18 mouse cellular contexts compared by ENCODE assay signal in genomic region chr16:43925001-43925558, GRCm38 (mm10). TPM values are rescaled to one million over a fixed set of nuclear protein-coding genes. Genes with fewer than 3 reads are reported as not detected.
DNase-seq lines count a peak whose midpoint lies in the region; ATAC-seq and TF ChIP-seq lines count a peak whose summit lies in the region.
"Had no signal": no experiment of that assay in that cellular context is flagged by ENCODE, and none has a peak within 500 bp of the region (broad histone marks: within the 10 kb centered on the region; RNA-seq: fewer than 3 reads in every experiment).

No protein-coding gene starts in this region.

- no peaks in the 10 kb centered on the region for H3K36me3 ChIP-seq in hindbrain, embryonic 15.5 days
- H3K36me3 ChIP-seq in hindbrain, embryonic 11.5 days (ENCODE audit: control insufficient read depth, insufficient read depth, low read length) = no peaks in the 10 kb centered on the region
- H3K36me3 ChIP-seq in midbrain, postnatal 0 days (ENCODE audit: insufficient read depth, low read length) = no peaks in the 10 kb centered on the region
- H3K36me3 ChIP-seq in midbrain, embryonic 15.5 days (replicated peaks) = no peaks in the 10 kb centered on the region
- H3K36me3 ChIP-seq in neural tube, embryonic 15.5 days = no peaks in the 10 kb centered on the region
- H3K36me3 ChIP-seq: heart, embryonic 10.5 days; liver, embryonic 13.5 days; lung, embryonic 15.5 days had no signal

- 51% methylated on average over 6 of the region's 6 CpGs for WGBS in hindbrain, embryonic 15.5 days
- WGBS in hindbrain, embryonic 11.5 days = 77% methylated on average over 6 of the region's 6 CpGs
- 62% methylated on average over 6 of the region's 6 CpGs for WGBS in midbrain, postnatal 0 days
- 59% methylated on average over 6 of the region's 6 CpGs for WGBS in midbrain, embryonic 15.5 days
- whole genome bisulfite sequencing in neural tube, embryonic 15.5 days = 48% methylated on average over 6 of the region's 6 CpGs

- no peak overlapping the region for H3K4me2 ChIP-seq in hindbrain, embryonic 15.5 days
- H3K4me2 ChIP-seq in hindbrain, embryonic 11.5 days (replicated peaks; ENCODE audit: low read depth, low read length) = no peak overlapping the region
- H3K4me2 ChIP-seq in midbrain, postnatal 0 days (ENCODE audit: low read depth, low read length, poor library complexity, severe bottlenecking) = no peak overlapping the region
- H3K4me2 ChIP-seq in midbrain, embryonic 15.5 days = no peak overlapping the region
- no peak overlapping the region for H3K4me2 ChIP-seq in neural tube, embryonic 15.5 days
- H3K4me2 ChIP-seq: liver, embryonic 13.5 days; lung, embryonic 15.5 days had no signal

- H3K9ac ChIP-seq in hindbrain, embryonic 15.5 days = no peak overlapping the region
- H3K9ac ChIP-seq in hindbrain, embryonic 11.5 days (ENCODE audit: low read depth, low read length) = no peak overlapping the region
- no peak overlapping the region for H3K9ac ChIP-seq in midbrain, postnatal 0 days (replicated peaks; ENCODE audit: low read length, poor library complexity, severe bottlenecking)
- no peak overlapping the region for H3K9ac ChIP-seq in midbrain, embryonic 15.5 days
- H3K9ac ChIP-seq in neural tube, embryonic 15.5 days (replicated peaks) = no peak overlapping the region
- H3K9ac ChIP-seq: liver, embryonic 13.5 days; lung, embryonic 15.5 days had no signal

- no peak for DNase-seq in hindbrain, embryonic 11.5 days (ENCODE audit: low spot score)
- peak; percentile 36 for DNase-seq in midbrain, postnatal 0 days (ENCODE audit: low spot score)
- DNase-seq in brain, embryonic 14.5 days (ENCODE audit: low read depth) = peak; percentile 70
- DNase-seq in urinary bladder, postnatal 10 days (ENCODE audit: low spot score) = no peak
- DNase-seq: adrenal gland, postnatal 10 days; cerebellum, adult 9-10 months; liver, embryonic 13.5 days; lung, postnatal 36 days; thymus, postnatal 14 days had no signal

- H3K9me3 ChIP-seq in hindbrain, embryonic 15.5 days = no peaks in the 10 kb centered on the region
- no peaks in the 10 kb centered on the region for H3K9me3 ChIP-seq in hindbrain, embryonic 11.5 days (ENCODE audit: control insufficient read depth, low read length)
- H3K9me3 ChIP-seq in midbrain, postnatal 0 days (ENCODE audit: low read length) = no peaks in the 10 kb centered on the region
- no peaks in the 10 kb centered on the region for H3K9me3 ChIP-seq in midbrain, embryonic 15.5 days
- H3K9me3 ChIP-seq in neural tube, embryonic 15.5 days (replicated peaks) = no peaks in the 10 kb centered on the region
- H3K9me3 ChIP-seq: heart, embryonic 10.5 days; liver, embryonic 13.5 days; lung, embryonic 15.5 days; megakaryocyte, embryonic 14.5 days had no signal

- no peak overlapping the region for H3K4me3 ChIP-seq in hindbrain, embryonic 15.5 days
- H3K4me3 ChIP-seq in hindbrain, embryonic 11.5 days (ENCODE audit: low read depth, low read length) = no peak overlapping the region
- H3K4me3 ChIP-seq in midbrain, postnatal 0 days (ENCODE audit: low read depth, low read length) = no peak overlapping the region
- H3K4me3 ChIP-seq in midbrain, embryonic 15.5 days = no peak overlapping the region
- no peak overlapping the region for H3K4me3 ChIP-seq in neural tube, embryonic 15.5 days (replicated peaks)
- H3K4me3 ChIP-seq: heart, embryonic 10.5 days; left cerebral cortex, adult 2 months; liver, embryonic 13.5 days; lung, embryonic 15.5 days; megakaryocyte, embryonic 14.5 days had no signal

- no peak for TF ChIP-seq POLR2A in brain, embryonic 14.5 days (IDR thresholded peaks at IDR 0.05; ENCODE audit: borderline replicate concordance, extremely low read depth, insufficient read depth, insufficient read length, poor library complexity, severe bottlenecking)

- peak; percentile 38; the same call in 1 of the 2 replicates for ATAC-seq in hindbrain, embryonic 15.5 days (ENCODE audit: low FRiP score, low read depth)
- no peak for ATAC-seq in hindbrain, embryonic 11.5 days (ENCODE audit: low FRiP score)
- ATAC-seq in midbrain, postnatal 0 days (ENCODE audit: low FRiP score) = no peak
- no peak; the same call in 1 of the 2 replicates for ATAC-seq in midbrain, embryonic 15.5 days (replicated peaks)
- no peak for ATAC-seq in neural tube, embryonic 15.5 days (ENCODE audit: low FRiP score)
- ATAC-seq: intestine, embryonic 16.5 days; midbrain, embryonic 16.5 days had no signal

- no peak for TF ChIP-seq CTCF in midbrain, postnatal 0 days (IDR thresholded peaks at IDR 0.05)
- TF ChIP-seq CTCF in brain, embryonic 14.5 days (IDR thresholded peaks at IDR 0.05; ENCODE audit: borderline replicate concordance, extremely low read depth, insufficient read depth, insufficient read length) = no peak

- no peaks in the 10 kb centered on the region for H3K27me3 ChIP-seq in hindbrain, embryonic 15.5 days
- no peaks in the 10 kb centered on the region for H3K27me3 ChIP-seq in hindbrain, embryonic 11.5 days (ENCODE audit: control insufficient read depth, insufficient read depth, low read length)
- H3K27me3 ChIP-seq in midbrain, postnatal 0 days (ENCODE audit: insufficient read depth, low read length) = no peaks in the 10 kb centered on the region
- no peaks in the 10 kb centered on the region for H3K27me3 ChIP-seq in midbrain, embryonic 15.5 days (replicated peaks)
- H3K27me3 ChIP-seq in neural tube, embryonic 15.5 days (replicated peaks) = no peaks in the 10 kb centered on the region
- H3K27me3 ChIP-seq: liver, embryonic 13.5 days; lung, embryonic 15.5 days; megakaryocyte, embryonic 14.5 days had no signal

- H3K4me1 ChIP-seq in hindbrain, embryonic 15.5 days (replicated peaks) = no peaks in the 10 kb centered on the region
- H3K4me1 ChIP-seq in hindbrain, embryonic 11.5 days (replicated peaks; ENCODE audit: control insufficient read depth, insufficient read depth, low read length) = no peaks in the 10 kb centered on the region
- H3K4me1 ChIP-seq in midbrain, postnatal 0 days (ENCODE audit: insufficient read depth, low read length) = no peaks in the 10 kb centered on the region
- peaks cover 8% of the 10 kb centered on the region; the same call in 1 of the 2 replicates for H3K4me1 ChIP-seq in midbrain, embryonic 15.5 days
- no peaks in the 10 kb centered on the region for H3K4me1 ChIP-seq in neural tube, embryonic 15.5 days
- H3K4me1 ChIP-seq: liver, embryonic 13.5 days had no signal

- no peak overlapping the region for H3K27ac ChIP-seq in hindbrain, embryonic 15.5 days (replicated peaks)
- H3K27ac ChIP-seq in hindbrain, embryonic 11.5 days (ENCODE audit: low read depth, low read length) = no peak overlapping the region
- H3K27ac ChIP-seq in midbrain, postnatal 0 days (ENCODE audit: low read depth, low read length) = no peak overlapping the region
- no peak overlapping the region for H3K27ac ChIP-seq in midbrain, embryonic 15.5 days
- H3K27ac ChIP-seq in neural tube, embryonic 15.5 days (replicated peaks) = peak overlapping the region; percentile 13; the same call in 1 of the 2 replicates
- H3K27ac ChIP-seq: heart, embryonic 10.5 days; left cerebral cortex, adult 2 months; liver, embryonic 13.5 days; lung, embryonic 15.5 days had no signal

RNA-seq across cellular contexts. Expression of gene Qtrt2, which starts 1.5 kb away (rescaled TPM):
- polyA plus RNA-seq in hindbrain, embryonic 15.5 days (2015; fragmentation: Nextera tagmentation; extraction: Ambion mirVana) = 16.6 and 19.5 TPM in 2 replicates
- polyA plus RNA-seq in hindbrain, embryonic 11.5 days (2014; fragmentation: Nextera tagmentation; extraction: Ambion mirVana) = 35.9 and 42.2 TPM in 2 replicates
- 28.8 and 34.5 TPM in 2 replicates for total RNA-seq in midbrain, postnatal 0 days (2014; rRNA removed)
- 10.3 TPM in 2 replicates for polyA plus RNA-seq in midbrain, postnatal 0 days (2015; fragmentation: Nextera tagmentation; extraction: Ambion mirVana)
- polyA plus RNA-seq in midbrain, embryonic 15.5 days (2015; fragmentation: Nextera tagmentation; extraction: Ambion mirVana) = 17.2 and 18.1 TPM in 2 replicates
- 39.0 and 51.1 TPM in 2 replicates for polyA plus RNA-seq in brain, embryonic 14.5 days (2012; rRNA removed)
- polyA plus RNA-seq in neural tube, embryonic 15.5 days (2015; fragmentation: Nextera tagmentation; extraction: Ambion mirVana) = 17.8 and 19.3 TPM in 2 replicates

RNA-seq across cellular contexts. Expression of gene Ccdc191, which starts 35.5 kb away (rescaled TPM):
- polyA plus RNA-seq in hindbrain, embryonic 15.5 days (2015; fragmentation: Nextera tagmentation; extraction: Ambion mirVana) = 8.9 and 9.2 TPM in 2 replicates
- 12.6 and 18.4 TPM in 2 replicates for polyA plus RNA-seq in hindbrain, embryonic 11.5 days (2014; fragmentation: Nextera tagmentation; extraction: Ambion mirVana)
- 0.93 and 1.2 TPM in 2 replicates for total RNA-seq in midbrain, postnatal 0 days (2014; rRNA removed)
- polyA plus RNA-seq in midbrain, postnatal 0 days (2015; fragmentation: Nextera tagmentation; extraction: Ambion mirVana) = 4.0 and 4.6 TPM in 2 replicates
- 7.7 and 8.0 TPM in 2 replicates for polyA plus RNA-seq in midbrain, embryonic 15.5 days (2015; fragmentation: Nextera tagmentation; extraction: Ambion mirVana)
- 2.1 and 3.5 TPM in 2 replicates for polyA plus RNA-seq in brain, embryonic 14.5 days (2012; rRNA removed)
- 6.6 and 7.2 TPM in 2 replicates for polyA plus RNA-seq in neural tube, embryonic 15.5 days (2015; fragmentation: Nextera tagmentation; extraction: Ambion mirVana)

RNA-seq across cellular contexts. Expression of gene Zdhhc23, which starts 54.5 kb away (rescaled TPM):
- polyA plus RNA-seq in hindbrain, embryonic 15.5 days (2015; fragmentation: Nextera tagmentation; extraction: Ambion mirVana) = 3.6 and 3.8 TPM in 2 replicates
- polyA plus RNA-seq in hindbrain, embryonic 11.5 days (2014; fragmentation: Nextera tagmentation; extraction: Ambion mirVana) = 0.28 and 1.3 TPM in 2 replicates
- 7.6 and 8.5 TPM in 2 replicates for total RNA-seq in midbrain, postnatal 0 days (2014; rRNA removed)
- polyA plus RNA-seq in midbrain, postnatal 0 days (2015; fragmentation: Nextera tagmentation; extraction: Ambion mirVana) = 2.6 and 2.9 TPM in 2 replicates
- polyA plus RNA-seq in midbrain, embryonic 15.5 days (2015; fragmentation: Nextera tagmentation; extraction: Ambion mirVana) = 3.3 and 3.7 TPM in 2 replicates
- 2.5 and 3.6 TPM in 2 replicates for polyA plus RNA-seq in brain, embryonic 14.5 days (2012; rRNA removed)
- polyA plus RNA-seq in neural tube, embryonic 15.5 days (2015; fragmentation: Nextera tagmentation; extraction: Ambion mirVana) = 3.1 and 3.4 TPM in 2 replicates

Comparison
In these comparisons a context has a peak if more than half of its experiments do, and no peak if none do; other contexts are left out.
1. DNase-seq: peak in midbrain, postnatal 0 days (single experiment) and brain, embryonic 14.5 days (single experiment); none in hindbrain, embryonic 11.5 days (single experiment) and urinary bladder, postnatal 10 days (single experiment).